14 mouse cellular contexts compared by ENCODE assay signal in genomic region chr17:32103054-32103453, GRCm38 (mm10).
A peak's percentile ranks its signal among the peaks of the same experiment; 100 is the strongest.
DNase-seq lines count a peak whose midpoint lies in the region; TF ChIP-seq lines count a peak whose summit lies in the region.
"Had no signal": no experiment of that assay in that cellular context is flagged by ENCODE, and none has a peak within 500 bp of the region (broad histone marks: within the 10 kb centered on the region; RNA-seq: fewer than 3 reads in every experiment).

No protein-coding gene starts in this region.

- H3K27me3 ChIP-seq in kidney, adult 2 months (replicated peaks; ENCODE audit: control insufficient read depth, insufficient read depth, low read length) = no peaks in the 10 kb centered on the region

- H3K4me1 ChIP-seq in kidney, adult 2 months (ENCODE audit: control insufficient read depth, insufficient read depth, low read length) = peaks cover 8% of the 10 kb centered on the region; the same call in 1 of the 2 replicates

- no peak overlapping the region for H3K27ac ChIP-seq in kidney, adult 2 months (ENCODE audit: insufficient read depth, low read depth, low read length)
- H3K27ac ChIP-seq: embryonic facial prominence, embryonic 15.5 days; hindbrain, embryonic 12.5 days; limb, embryonic 12.5 days had no signal

- TF ChIP-seq POLR2A in kidney, adult 2 months (IDR thresholded peaks at IDR 0.05; ENCODE audit: low read depth, low read length) = no peak

- no peaks in the 10 kb centered on the region for H3K36me3 ChIP-seq in kidney, adult 2 months (ENCODE audit: control insufficient read depth, insufficient read depth, low read length)
- H3K36me3 ChIP-seq: embryonic facial prominence, embryonic 15.5 days; G1E; hindbrain, embryonic 12.5 days; limb, embryonic 12.5 days had no signal

- TF ChIP-seq CTCF in kidney, adult 2 months (conservative IDR thresholded peaks at IDR 0.05; ENCODE audit: insufficient read depth, insufficient read length, low read depth, low read length) = peak; percentile 77

- peak; percentile 63 for DNase-seq in kidney, adult 2 months
- DNase-seq in kidney, postnatal 14 days = no peak
- peak; percentile 18 for DNase-seq in urinary bladder, postnatal 14 days (ENCODE audit: low spot score)
- DNase-seq in urinary bladder, adult 2 months (ENCODE audit: low spot score) = no peak
- DNase-seq in brain, adult 2 months (ENCODE audit: low read depth, low spot score) = peak; percentile 41
- DNase-seq in right cerebral cortex, postnatal 10 days (ENCODE audit: low spot score in 2 of 2) = no peak
- no peak for DNase-seq in frontal cortex, postnatal 25 days (ENCODE audit: low spot score in 2 of 2)
- DNase-seq: cerebellum, adult 9-11 months; thymus, adult 2 months had no signal

- WGBS in kidney, adult 2 months = 28% methylated on average over 4 of the region's 4 CpGs

- H3K4me3 ChIP-seq in kidney, adult 2 months (ENCODE audit: insufficient read depth, low read depth, low read length) = no peak overlapping the region
- H3K4me3 ChIP-seq: embryonic facial prominence, embryonic 15.5 days; hindbrain, embryonic 12.5 days; limb, embryonic 12.5 days; myocyte had no signal

Comparison
In these comparisons a context has a peak if more than half of its experiments do, and no peak if none do; other contexts are left out.
1. DNase-seq: peak in kidney, adult 2 months (single experiment), urinary bladder, postnatal 14 days (single experiment) and brain, adult 2 months (single experiment); none in kidney, postnatal 14 days (single experiment), urinary bladder, adult 2 months (single experiment), right cerebral cortex, postnatal 10 days (0 of 2) and frontal cortex, postnatal 25 days (0 of 2).